Mouse (Mus musculus): ENCODE measurements around the gene Mks1. TPM values are rescaled to one million over a fixed set of nuclear protein-coding genes. Genes with fewer than 3 reads are reported as not detected.
A peak's percentile ranks its signal among the peaks of the same experiment; 100 is the strongest.
"Not testable (repeated sequence)": the region's sequence is repeated elsewhere in the genome, so short reads cannot be mapped to it uniquely, and the experiment has no call there.

Gene Mks1
- 9.0 and 9.9 TPM in 2 replicates for polyA plus RNA-seq (2012; rRNA removed)

DNA sequence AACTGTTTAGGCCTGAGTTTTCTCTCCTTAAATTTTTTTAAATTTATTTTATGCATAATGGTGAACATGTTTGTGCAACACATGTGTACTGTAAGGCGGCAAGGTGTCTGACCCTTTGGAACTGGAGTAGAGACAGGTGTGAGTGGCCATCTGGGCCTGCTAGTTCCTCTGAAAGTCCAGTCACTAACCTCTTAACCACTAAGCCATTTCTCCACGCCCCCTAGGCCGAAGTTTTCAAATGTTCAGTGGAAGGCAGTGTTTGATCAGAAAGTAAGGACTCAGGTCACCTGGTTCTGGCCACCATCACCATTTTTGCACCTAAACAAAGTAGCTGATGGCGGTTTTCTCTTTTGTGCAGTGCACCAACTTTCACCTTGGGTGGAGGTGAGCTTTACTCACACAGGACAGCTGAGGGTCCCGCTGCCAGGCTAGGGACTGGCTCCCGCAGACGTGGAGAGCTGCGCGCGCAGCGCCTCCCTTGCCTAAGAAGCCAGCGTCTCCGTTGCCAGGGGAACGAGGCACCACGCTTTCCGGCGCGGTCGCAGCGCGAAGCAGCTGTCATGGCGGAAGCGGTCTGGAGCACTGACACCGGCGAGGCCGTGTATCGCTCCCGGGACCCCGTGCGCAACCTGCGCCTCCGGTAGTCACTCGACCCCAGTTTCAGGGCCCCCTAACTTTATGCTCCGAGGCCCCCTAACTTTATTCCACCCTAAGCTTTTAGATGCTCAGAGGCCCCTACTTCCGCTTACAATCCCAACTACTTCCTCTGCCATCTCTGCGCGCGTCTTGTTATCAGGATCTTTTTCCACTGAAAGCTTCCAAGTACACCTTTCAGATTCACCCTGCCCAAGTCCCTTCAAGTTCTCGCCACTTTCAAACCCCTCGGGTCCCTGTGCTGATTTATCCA, at the start of gene Mks1:
TSS of gene Mks1 (plus strand) at position 526 of the 907 bp plus-strand sequence.
- peak; percentile 76 for DNase-seq (ENCODE audit: low read depth, low spot score)
- 3% methylated on average over 40 of the region's 40 CpGs for WGBS

DNA sequence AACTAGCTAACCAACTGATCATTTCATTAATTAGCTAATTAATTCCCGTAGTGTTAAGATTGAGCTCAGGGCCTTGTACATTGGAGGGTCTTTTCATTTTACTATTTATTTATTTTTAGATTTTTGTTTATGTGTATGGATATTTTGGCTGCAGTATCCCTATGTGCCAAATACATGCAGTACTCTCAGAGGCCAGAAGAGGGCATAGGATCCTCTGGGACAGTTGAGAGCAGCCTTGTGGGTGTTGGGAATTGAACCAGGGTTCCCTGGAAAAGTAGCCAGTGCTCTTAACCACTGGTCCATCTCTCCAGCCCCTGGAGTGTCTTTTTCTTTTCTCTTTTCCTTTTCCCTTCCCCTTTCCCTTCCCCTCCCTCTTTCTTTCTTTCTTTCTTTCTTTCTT, 47.6 kb upstream of the Mks1 start:
- DNase-seq (ENCODE audit: low read depth, low spot score) = no peak
- WGBS = 77% methylated on average over 1 of the region's 1 CpGs

DNA sequence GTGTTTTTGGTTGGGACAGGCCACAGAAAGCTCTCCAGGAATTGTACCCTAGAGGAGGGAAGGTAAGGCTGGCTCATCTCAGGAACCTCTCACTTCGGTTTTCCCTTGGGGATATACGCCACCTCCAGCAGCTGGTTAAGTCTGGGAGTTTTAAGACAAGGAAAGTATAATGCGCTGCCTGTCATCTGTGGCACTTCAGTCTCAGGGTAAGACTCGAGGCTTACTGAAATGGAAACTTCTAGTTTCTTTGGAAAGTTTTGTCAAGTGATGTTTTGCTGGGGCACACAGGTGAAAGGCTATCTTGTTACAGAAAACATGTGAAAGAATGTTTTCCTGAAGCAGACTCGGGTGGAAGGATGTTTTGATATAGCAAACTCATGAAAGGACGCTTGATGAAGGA, 45.6 kb upstream of the Mks1 start:
- WGBS = 85% methylated on average over 6 of the region's 6 CpGs
- DNase-seq (ENCODE audit: low read depth, low spot score) = no peak

DNA sequence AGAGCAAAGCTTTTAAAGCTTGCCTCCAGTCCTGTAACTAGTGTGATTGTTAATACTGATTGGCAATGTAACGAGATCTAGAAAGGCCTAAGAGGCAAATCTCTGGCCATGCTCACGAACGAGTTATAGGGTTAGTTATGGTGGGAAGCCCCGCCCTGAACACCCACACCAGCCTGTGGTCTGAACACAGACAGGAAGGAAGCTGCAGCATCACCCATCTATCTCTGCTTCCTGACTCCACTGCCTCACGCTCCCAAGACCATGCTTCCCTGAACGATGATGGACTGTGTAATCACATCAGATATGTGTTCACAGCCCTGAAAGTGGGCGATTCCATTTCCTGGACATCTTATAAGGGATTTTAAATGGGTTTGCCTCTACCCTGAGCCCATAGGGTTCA, 44.8 kb upstream of the Mks1 start:
- WGBS = 70% methylated on average over 7 of the region's 7 CpGs
- DNase-seq (ENCODE audit: low read depth, low spot score) = no peak

DNA sequence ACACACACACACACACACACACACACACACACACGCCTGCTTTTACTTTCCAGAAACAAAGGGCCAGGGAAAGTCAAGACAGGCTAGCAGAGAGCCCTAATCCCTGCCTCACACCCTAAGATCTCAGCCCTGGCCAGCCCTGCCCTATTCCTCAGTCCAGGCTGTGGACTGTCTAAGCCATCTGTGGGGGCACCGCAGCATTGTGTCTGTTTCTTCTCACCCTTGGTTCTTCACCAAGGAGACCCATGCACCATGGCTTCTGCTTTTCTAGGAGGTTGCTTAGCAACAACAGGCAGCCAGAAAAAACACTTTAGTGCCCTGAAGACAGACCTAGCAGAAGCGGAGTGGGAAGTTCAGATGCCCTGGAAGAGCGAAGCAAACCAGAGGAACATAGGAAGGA, 41.6 kb upstream of the Mks1 start:
- 61% methylated on average over 4 of the region's 4 CpGs for WGBS
- DNase-seq (ENCODE audit: low read depth, low spot score) = no peak

DNA sequence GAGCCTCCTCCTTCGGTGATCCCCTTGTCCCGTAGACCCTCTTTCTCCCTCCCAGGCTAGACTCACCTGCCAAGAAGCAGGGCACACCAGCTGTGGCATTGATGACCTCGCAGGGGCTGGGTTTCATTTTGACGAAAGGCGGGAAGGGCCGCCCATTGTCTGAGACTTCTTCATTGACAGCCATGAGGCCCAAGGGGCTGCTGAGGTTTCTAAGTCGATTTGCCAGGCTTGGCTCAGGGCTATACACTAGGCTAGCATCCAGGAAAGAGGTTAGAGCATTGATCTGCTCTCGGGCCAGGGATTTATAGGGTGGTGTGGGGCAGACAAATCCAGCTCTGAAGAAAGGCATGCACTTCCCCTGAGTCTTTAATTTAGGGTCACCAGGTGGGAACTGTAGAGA, 38.2 kb upstream of the Mks1 start:
- no peak for DNase-seq (ENCODE audit: low read depth, low spot score)
- 71% methylated on average over 8 of the region's 8 CpGs for WGBS

DNA sequence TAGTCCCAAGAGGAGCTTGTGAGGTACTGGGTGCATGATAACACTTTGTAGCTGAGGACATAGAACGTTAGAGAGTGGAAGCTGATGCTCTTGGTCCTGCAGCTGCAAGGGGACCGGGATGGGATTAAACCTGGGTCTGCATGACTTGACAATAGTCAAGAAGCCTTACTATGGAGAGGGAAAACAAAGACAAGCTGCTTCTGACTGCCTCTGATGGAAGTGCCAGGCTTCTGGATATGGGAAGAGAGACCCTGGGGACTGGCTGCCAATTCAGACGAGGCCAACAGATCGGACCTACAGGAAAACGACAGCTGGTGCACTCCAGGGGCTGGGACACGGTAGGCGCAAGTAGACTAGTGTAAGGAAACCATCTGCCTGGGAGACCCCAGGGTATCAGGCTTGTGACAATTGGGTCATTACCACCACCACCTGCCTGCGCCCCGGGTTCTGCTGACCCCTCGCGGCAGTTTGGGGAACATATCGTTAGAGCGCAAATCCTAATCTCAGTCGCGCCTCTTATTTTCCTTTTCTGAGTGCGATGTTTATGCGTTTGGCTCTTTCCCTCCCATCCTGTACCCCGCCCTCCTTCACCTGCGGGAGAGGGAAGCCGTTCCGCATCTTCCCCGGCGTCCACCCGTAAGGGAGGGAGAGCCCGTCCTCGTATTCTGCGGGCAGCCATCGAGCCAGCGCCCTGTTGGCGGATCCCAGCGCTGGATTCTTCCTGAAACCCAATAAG, 36.1 kb upstream of the Mks1 start:
- no peak for DNase-seq (ENCODE audit: low read depth, low spot score)
- WGBS = 7% methylated on average over 31 of the region's 31 CpGs

DNA sequence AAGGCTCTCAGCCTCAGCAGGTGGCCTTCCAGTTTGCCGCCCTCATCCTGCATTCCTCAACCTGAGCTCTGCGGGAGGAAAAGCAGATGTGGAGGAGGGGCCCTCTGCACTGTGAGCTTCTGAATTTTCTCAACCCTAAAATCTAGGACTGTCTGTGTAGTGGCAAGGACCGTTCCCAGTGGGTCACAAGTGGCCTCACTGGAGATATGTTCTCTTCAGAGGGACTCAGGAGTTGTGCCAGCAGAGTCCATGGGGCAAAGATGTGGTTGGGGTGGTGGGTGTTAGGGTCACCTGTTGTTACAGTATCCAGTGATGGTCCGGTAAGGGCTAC, 35.6 kb upstream of the Mks1 start:
- DNase-seq (ENCODE audit: low read depth, low spot score) = no peak
- WGBS = 43% methylated on average over 4 of the region's 4 CpGs

DNA sequence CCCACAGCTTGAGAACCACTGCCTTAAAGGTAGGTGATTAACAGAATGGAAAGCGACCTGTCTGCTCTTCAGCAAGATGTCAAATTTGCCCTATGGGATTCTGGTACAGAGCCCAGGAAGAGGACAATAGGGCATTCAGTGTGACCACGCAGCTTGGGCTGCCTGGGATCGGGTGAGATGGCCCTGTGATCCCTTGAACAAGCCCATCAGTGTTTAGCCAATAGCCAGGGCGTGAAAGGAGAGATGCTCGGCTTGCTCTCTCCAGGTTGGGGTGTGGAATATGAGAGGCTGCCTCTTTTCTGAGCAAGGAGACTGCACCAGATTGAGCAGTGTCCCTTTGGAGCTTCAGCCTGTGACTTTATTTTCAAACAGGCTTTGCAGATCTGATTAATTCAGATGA, 31.5 kb upstream of the Mks1 start:
- 49% methylated on average over 5 of the region's 5 CpGs for WGBS
- no peak for DNase-seq (ENCODE audit: low read depth, low spot score)

DNA sequence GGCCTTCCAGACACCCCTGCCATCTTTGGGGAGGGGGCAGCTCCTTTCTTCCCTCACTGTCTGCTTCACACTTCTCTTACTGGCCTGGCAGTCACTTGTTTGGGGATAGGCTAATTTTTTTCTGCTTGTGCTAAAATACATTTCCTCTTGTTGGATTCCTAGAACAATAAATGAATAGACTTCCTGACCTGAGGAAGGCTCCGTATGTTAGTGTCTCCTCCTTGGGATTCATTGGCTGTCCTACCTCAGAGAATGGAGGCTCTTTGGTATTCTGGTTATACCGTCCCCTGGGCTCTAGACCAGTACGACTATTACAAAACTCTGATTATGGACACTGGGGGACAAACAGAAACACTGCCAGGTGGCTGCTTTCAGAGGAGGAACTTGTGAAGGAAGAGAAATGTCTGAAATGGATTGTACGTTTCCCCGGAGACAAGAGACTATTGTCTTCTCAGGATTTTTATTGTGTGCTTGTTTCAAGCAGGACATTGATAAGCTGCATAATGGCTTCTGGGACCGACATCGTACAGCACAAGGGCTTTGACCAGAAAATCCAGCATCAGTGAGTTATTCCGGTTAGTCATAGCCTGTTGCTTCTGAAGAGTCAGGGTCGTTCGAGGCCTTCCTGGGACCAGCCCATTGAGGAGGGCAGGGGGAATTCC, 24.6 kb upstream of the Mks1 start, which contains the start of gene Lpo:
TSS of gene Lpo (minus strand) at position 51 of the 662 bp plus-strand sequence.
- 14% methylated on average over 10 of the region's 10 CpGs for WGBS
- DNase-seq (ENCODE audit: low read depth, low spot score) = no peak

DNA sequence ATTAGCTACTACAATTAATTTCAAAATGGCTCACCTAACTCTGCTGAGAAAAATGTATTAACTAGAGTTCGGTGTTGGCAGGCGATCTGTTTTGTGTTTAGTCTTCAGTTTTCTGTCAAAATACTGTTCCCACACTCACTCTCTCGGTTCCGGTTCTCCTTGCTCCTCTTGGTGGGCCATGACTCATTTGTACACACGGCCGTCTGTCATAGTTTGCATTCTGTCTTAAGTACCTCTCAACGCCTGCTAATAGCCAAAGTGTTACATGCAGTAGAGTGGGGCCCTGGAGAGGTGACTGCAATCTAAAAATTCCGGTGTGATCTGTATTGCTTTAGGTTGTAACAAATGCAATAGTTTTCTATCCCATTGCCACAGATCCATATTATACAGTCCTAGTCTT, 12.3 kb upstream of the Mks1 start:
- WGBS = 81% methylated on average over 8 of the region's 8 CpGs
- DNase-seq (ENCODE audit: low read depth, low spot score) = no peak

DNA sequence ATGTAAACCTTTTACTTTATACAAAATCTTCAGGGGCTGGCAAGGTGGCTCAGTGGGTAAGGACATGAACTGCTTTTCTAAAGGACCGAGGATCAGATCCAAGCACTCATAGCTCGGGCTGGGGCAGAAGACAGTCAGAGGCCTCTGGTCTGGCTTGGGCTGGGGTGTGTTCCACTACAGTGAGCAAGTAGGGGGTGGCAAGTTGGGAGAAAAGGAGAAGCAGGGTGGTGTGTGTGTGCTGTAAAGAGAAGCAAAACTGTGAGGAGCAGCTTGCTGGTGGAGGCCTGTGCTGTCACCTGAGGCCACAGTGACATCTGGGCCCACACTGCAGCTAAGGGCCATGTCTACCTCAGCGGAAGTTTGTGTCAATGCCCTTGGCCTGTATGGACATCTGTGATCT, 11.6 kb upstream of the Mks1 start:
- 96% methylated on average over 3 of the region's 3 CpGs for WGBS
- DNase-seq (ENCODE audit: low read depth, low spot score) = no peak

DNA sequence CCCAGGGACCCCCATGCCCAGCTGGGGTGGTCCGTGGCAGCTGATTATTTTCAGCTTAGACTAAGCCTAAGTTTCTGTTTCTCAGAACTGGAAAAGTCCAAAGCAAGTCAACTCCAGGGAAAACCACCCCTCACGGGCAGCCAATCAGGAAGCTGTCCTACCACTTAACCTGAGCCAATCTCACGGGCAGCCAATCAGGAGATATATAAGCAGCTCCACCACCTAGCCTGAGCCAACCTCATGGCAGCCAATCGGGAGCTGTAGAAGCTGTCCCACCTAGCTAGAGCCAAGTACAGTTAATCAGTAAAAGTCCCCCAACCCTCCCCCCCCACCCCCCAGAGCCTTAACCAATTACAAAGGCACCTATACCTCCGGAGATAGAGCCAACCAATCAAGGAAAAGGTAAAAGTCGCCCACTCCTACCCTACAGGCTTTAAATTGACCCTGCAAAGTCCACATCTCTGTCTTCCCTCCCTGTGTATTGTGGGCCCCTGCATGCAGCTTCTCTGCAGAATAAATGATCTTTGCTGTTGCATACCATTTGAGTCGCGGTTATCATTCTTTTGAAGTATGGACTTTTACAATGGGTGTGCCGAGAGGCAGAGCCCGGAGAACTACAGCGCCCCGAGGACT, 5.9 kb upstream of the Mks1 start:
- WGBS = 35% methylated on average over 12 of the region's 12 CpGs
- no peak for DNase-seq (ENCODE audit: low read depth, low spot score)

DNA sequence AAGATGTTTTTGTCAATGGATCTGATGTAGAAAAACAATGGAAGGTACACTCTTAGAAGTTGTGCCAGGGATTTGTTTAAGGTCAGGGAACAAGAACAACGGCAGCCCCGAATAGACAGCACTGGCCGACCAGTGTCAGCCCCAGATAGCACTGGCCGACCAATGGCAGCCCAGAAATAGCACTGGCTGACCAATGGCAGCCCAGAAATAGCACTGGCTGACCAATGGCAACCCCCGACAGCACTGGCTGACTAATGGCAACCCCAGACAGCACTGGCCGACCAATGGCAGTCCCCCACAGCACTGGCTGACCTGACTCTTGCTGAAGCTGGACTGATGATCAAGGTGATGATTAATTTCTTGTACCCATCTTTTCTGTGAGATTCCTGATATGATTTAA, 5.1 kb upstream of the Mks1 start:
- no peak for DNase-seq (ENCODE audit: low read depth, low spot score)
- WGBS = 59% methylated on average over 6 of the region's 6 CpGs

DNA sequence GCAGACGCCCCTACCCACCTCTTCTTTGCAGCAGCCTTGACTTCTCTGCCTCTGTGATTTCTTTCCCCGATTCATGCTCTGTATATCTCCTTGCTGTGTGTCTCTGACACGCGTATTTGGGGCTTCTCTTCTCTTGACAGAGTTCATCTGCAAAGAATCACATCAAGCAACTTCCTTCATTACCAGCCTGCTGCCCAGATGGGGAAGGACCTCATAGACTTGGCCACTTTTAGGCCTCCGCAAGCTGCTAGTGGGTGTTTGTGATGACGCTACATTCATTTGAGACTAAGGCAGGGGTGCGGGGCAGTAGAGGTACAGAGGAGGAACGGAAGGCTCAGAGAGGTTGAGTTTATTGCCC, 561 bp downstream of the Mks1 start:
- DNase-seq (ENCODE audit: low read depth, low spot score) = no peak
- 22% methylated on average over 8 of the region's 8 CpGs for WGBS

DNA sequence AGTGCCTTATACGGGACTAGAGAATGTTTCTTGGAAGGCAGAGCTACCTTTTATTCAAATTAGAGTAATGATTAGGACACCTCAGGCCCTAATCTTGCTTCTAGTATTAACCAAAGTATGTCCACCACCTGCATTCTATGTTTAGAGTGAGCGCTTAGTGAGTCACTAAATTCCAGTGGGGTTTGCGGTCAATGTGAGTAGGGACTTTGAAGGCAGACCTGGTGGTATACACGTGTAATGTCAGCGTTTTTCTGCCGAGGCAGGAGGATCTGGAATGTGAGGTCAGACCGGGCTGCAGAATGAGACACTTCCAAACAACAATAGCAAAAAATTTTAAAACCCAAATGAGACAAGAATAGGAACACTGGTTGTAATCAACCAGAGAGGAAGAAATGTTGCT, 1.5 kb downstream of the Mks1 start:
- 89% methylated on average over 7 of the region's 7 CpGs for WGBS

DNA sequence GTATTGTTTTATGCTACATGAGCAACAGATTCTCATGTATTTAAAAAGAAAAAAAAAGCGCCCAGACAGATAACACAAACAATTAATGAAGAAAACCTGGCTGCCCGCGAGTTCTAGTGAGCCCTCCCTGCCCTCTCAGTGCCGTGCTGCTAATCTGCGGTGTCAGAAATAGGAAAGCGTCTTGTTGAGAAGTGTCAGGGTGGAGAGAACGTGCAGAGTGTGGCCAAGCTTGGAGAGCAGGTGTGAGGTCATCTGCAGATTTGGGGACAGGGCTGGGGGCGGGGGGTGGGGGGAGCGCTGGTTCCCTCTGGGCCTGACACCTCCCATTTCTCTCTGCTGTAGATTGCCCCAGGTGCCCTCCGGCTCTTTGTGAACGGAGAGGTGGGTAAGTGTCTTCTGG, 6.3 kb downstream of the Mks1 start:
- 90% methylated on average over 11 of the region's 11 CpGs for WGBS
- DNase-seq (ENCODE audit: low read depth, low spot score) = no peak

More for the DNA sequence above, 1.5 kb downstream of the Mks1 start:
- no peak for DNase-seq (ENCODE audit: low read depth, low spot score)

DNA sequence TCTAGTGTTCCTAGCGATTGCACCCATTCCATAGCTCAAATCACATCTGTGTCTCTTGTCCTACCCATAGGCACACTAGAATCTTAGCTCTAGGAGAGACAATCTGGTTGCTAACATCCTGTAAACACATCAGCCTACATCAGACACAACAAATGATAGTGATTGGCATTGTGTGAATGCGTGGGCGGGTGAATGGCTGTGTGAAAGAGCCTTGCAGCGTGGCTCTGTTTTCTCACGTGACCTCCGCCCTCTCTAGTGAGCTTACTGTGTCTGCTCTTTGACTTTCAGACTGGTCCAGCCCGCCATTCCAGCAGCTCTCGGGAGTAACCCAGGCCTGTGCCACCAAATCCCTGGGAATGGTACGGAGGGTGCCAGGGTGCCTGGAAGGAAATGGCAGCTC, 7.4 kb downstream of the Mks1 start:
- no peak for DNase-seq (ENCODE audit: low read depth, low spot score)

DNA sequence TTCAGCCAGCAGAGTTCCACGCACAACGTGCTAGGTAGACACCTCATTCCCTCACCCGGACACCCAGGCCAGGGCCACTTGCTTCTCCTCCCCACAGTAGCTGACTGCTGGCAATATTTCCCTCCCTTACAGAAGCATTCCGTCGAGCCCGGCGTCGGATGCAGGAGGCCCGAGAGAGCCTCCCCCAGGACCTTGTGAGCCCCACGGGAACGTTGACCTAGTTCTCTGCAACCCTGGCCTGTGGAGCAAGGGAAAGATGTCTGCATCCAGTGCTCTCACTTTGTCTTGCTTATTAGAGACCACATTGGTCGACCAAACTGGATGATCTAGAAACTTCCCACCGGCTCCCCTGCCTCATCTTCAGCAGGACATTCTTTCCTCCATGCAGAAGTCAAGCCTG, 9.8 kb downstream of the Mks1 start:
- WGBS = 92% methylated on average over 13 of the region's 13 CpGs
- no peak for DNase-seq (ENCODE audit: low read depth, low spot score)

More for the DNA sequence above, 7.4 kb downstream of the Mks1 start:
- WGBS = 86% methylated on average over 9 of the region's 9 CpGs

DNA sequence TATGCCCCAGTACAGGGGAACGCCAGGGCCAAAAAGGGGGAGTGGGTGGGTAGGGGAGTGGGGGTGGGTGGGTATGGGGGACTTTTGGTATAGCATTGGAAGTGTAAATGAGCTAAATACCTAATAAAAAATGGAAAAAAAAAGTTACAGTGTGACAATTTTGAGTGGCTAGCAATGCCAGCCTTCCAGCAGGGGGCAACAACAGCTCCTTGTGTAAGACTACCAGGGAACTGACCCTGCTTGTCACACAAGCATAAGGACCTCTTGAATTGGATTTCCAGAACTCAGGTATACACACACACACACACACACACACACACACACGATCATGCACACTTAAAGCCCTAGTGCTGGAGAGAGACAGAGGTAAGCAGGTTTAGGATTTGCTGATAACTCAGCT, 13.9 kb downstream of the Mks1 start:
- not testable (repeated sequence) for DNase-seq (ENCODE audit: low read depth, low spot score)
- 88% methylated on average over 1 of the region's 2 CpGs for WGBS

All from large intestine, adult 2 months (tissue).